Mouse (Mus musculus) neural tube, embryonic 11.5 days (tissue): ENCODE data around the gene Pwp2. TPM values are rescaled to one million over a fixed set of nuclear protein-coding genes. Genes with fewer than 3 reads are reported as not detected.
"Not testable (repeated sequence)": the region's sequence is repeated elsewhere in the genome, so short reads cannot be mapped to it uniquely, and the experiment has no call there.

Experiments
- ATAC-seq: fragments of 200-750 bp; cut with Nextera tagmentation; 2 replicates; pipeline ENCODE4 v1.8.0; 2017; ENCODE audit warnings: moderate number of reproducible peaks, mild to moderate bottlenecking, moderate TSS enrichment, moderate library complexity; ENCODE audit not compliant: insufficient read depth, low FRiP score, low TSS enrichment
- DNase-seq: peaks from one replicate; pipeline ENCODE4 v3.0.0-alpha.2; 2015; ENCODE audit warnings: low spot score
- H3K27ac ChIP-seq: fragments of 300-500 bp; sonication (generic); 2 replicates; pipeline ENCODE4 v1.5.1; 2014; ENCODE audit warnings: low read depth, mild to moderate bottlenecking, low read length
- H3K27me3 ChIP-seq: fragments of 300-500 bp; sonication (generic); 2 replicates; pipeline ENCODE4 v1.6.1; 2014; ENCODE audit warnings: mild to moderate bottlenecking, low read length, mixed read lengths; ENCODE audit not compliant: control insufficient read depth, insufficient read depth
- H3K36me3 ChIP-seq: fragments of 300-500 bp; sonication (generic); 2 replicates; pipeline ENCODE4 v1.6.1; 2014; ENCODE audit warnings: mild to moderate bottlenecking, low read length, moderate library complexity, mixed read lengths; ENCODE audit not compliant: control insufficient read depth, insufficient read depth
- H3K4me1 ChIP-seq: fragments of 300-500 bp; sonication (generic); 2 replicates; pipeline ENCODE4 v1.6.1; 2014; ENCODE audit warnings: low read length, mixed read lengths; ENCODE audit not compliant: control insufficient read depth, insufficient read depth
- H3K4me2 ChIP-seq: fragments of 300-500 bp; sonication (generic); 2 replicates; pipeline ENCODE4 v1.6.1; 2014; ENCODE audit warnings: low read depth, mild to moderate bottlenecking, moderate library complexity
- H3K4me3 ChIP-seq: fragments of 300-500 bp; sonication (generic); 2 replicates; pipeline ENCODE4 v1.5.1; 2014; ENCODE audit warnings: low read depth, low read length
- H3K9ac ChIP-seq: fragments of 300-500 bp; sonication (generic); 2 replicates; pipeline ENCODE4 v1.6.1; 2014; ENCODE audit warnings: mild to moderate bottlenecking, low read length
- H3K9me3 ChIP-seq: fragments of 300-500 bp; sonication (generic); 2 replicates; pipeline ENCODE4 v1.6.1; 2016; ENCODE audit warnings: low read length; ENCODE audit not compliant: control insufficient read depth
- WGBS: fragments of 180-500 bp; shearing (Covaris S2); extraction: QIAGEN DNeasy Blood & Tissue Kit; methylation state at CpG from one replicate; pipeline ENCODE4 v1.1.7; 2014; 5-methylcytosine and 5-hydroxymethylcytosine counted together
- polyA plus RNA-seq: library from polyadenylated mRNA; unstranded; fragments of >200 nt; fragmentation: Nextera tagmentation; extraction: Ambion mirVana; gene quantifications from 2 replicates; pipeline ENCODE4 v1.2.1, GENCODE M21; 2014

Gene Pwp2
- polyA plus RNA-seq, 1 experiment from 2014 or later = 24.6 TPM

GRCm38 (mm10) chr10:78129423-78129822 is 55.5 kb downstream of the Pwp2 start:
- Histone ChIP-seq H3K9ac (no peak overlapping the region), H3K4me2 (no peak overlapping the region), H3K9me3 (no peaks in the 10 kb centered on the region), H3K27ac (no peak overlapping the region), H3K4me3 (no peak overlapping the region), H3K36me3 (no peaks in the 10 kb centered on the region), H3K27me3 (no peaks in the 10 kb centered on the region), H3K4me1 (no peaks in the 10 kb centered on the region)
- no peak for ATAC-seq
- no peak for DNase-seq
- 60% methylated on average over 11 of the region's 11 CpGs for WGBS

DNA sequence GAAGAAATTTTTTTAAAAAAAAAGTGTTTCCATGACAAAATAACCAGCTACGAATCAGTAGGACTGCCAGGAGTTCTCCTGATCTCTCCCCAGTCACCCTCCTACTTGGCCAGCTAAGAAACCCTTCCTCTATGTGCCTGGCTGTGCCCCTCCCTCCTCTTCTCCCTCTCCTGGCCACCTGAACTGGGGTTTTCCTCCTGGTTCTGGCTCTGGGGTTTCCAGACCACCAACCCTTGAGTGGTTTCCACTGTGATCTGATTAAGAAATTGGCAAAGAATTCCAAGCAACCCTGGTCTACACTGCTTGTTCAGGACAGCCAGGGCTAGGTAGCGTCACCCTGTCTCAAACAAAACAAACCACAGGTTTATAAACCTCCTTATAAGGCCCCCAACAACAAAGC is 56.3 kb downstream of the Pwp2 start:
- Histone ChIP-seq H3K36me3 (no peaks in the 10 kb centered on the region), H3K27me3 (no peaks in the 10 kb centered on the region), H3K4me3 (no peak overlapping the region), H3K4me1 (no peaks in the 10 kb centered on the region), H3K4me2 (no peak overlapping the region), H3K27ac (no peak overlapping the region), H3K9ac (no peak overlapping the region), H3K9me3 (no peaks in the 10 kb centered on the region)
- DNase-seq (no peak), ATAC-seq (no peak)
- 92% methylated on average over 2 of the region's 2 CpGs for WGBS

DNA sequence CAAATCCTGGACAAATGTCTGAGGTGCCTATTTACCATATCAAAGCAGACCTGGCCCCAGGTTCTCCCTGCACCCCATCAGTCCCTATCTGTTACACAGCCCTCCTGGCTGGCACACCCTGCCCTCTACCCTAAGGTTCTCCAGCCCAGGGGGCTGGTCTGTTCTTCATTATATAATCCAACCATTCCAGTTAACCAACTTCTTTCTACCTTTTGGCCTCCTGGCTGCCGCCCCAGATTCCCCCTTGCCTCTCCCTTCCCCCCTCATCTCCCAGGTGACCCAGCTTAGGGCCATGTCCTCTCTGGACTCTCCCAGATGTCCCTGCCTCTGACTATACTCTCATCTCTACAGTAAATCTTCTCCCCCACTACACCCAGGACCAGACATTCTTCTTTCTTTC is 57.0 kb downstream of the Pwp2 start:
- H3K27ac ChIP-seq = no peak overlapping the region
- H3K4me3 ChIP-seq = no peak overlapping the region
- H3K9me3 ChIP-seq = no peaks in the 10 kb centered on the region
- ATAC-seq (no peak), DNase-seq (no peak)
- H3K4me2 ChIP-seq = no peak overlapping the region
- H3K36me3 ChIP-seq = no peaks in the 10 kb centered on the region
- H3K27me3 ChIP-seq = no peaks in the 10 kb centered on the region
- no peaks in the 10 kb centered on the region for H3K4me1 ChIP-seq
- H3K9ac ChIP-seq = no peak overlapping the region
- WGBS = 41% methylated on average over 1 of the region's 1 CpGs

DNA sequence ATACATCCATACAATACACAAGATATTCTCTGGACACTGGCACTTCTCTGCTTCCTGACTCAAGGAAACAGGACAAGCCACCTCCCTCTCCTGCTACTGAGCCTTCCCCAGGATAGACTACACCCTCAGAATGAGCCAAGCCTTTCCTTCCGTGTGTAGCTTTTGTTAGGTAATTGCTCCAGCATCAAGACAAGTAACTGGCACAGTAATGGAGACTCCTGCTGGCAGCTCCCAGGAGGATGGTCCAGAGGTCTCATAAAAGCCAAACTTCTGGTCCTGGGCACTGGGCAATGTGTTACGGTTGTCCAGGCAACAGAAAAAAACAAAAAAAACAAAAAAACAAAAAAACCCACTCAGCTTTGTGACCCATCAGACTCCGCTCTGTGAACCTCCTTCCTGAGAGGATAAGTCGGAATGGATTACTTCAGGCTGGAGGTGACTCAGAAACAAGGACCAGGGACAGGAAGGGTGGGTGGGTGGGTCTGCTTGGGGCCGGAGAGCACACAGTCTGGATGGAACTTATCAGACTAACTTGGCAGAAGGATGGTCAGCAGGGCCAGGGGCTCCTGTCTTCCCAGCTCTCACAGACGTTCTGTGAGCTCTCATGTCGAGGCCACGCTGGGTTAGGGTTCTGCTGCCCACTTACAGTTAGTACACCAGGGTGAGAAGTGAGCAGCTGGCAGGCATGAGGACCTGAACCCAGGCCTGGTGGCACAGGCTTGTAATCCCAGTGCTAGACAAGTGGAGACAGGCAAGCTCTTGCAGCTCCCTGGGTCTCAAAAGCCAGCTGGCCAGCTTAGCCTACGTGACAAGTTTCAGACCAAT is 57.7 kb downstream of the Pwp2 start:
- Histone ChIP-seq H3K27ac (no peak overlapping the region), H3K9me3 (no peaks in the 10 kb centered on the region), H3K9ac (no peak overlapping the region), H3K4me1 (no peaks in the 10 kb centered on the region), H3K4me2 (no peak overlapping the region), H3K27me3 (no peaks in the 10 kb centered on the region), H3K36me3 (no peaks in the 10 kb centered on the region), H3K4me3 (no peak overlapping the region)
- 73% methylated on average over 9 of the region's 9 CpGs for WGBS
- no peak for DNase-seq
- ATAC-seq = no peak

- Histone ChIP-seq H3K4me3 (no peak overlapping the region), H3K9me3 (no peaks in the 10 kb centered on the region), H3K4me2 (no peak overlapping the region), H3K27me3 (no peaks in the 10 kb centered on the region), H3K36me3 (no peaks in the 10 kb centered on the region), H3K27ac (no peak overlapping the region), H3K9ac (no peak overlapping the region), H3K4me1 (no peaks in the 10 kb centered on the region)
- no peak for ATAC-seq
- no peak for DNase-seq
- 96% methylated on average over 5 of the region's 5 CpGs for WGBS
Measured at GRCm38 (mm10) chr10:78126311-78126710, 58.6 kb downstream of the Pwp2 start.

GRCm38 (mm10) chr10:78125061-78125460 is 59.9 kb downstream of the Pwp2 start:
- not testable (repeated sequence) for H3K27ac ChIP-seq, DNase-seq, H3K9me3 ChIP-seq, H3K4me1 ChIP-seq, H3K4me3 ChIP-seq, ATAC-seq, H3K9ac ChIP-seq, H3K4me2 ChIP-seq, H3K36me3 ChIP-seq, H3K27me3 ChIP-seq
- WGBS = 79% methylated on average over 8 of the region's 8 CpGs

DNA sequence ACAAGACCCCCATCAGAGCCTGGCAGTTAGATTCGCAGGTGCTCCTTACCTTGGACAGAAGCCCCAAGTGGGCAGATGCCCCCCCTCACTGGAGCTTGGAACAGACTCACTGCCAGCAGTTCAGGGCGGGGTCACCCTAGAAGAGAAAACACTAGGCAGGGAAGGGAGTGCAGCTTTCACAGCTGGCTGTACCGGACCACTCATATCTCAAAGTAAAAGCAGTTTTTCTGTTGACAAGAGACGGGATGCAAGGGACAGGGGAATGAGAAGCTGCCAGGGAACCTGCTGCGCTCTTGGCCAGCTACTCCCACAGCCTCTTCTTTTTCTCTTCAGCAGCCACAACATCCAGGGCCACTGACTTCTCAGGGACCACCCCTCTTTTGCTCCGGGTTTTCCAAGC is 60.8 kb downstream of the Pwp2 start:
- not testable (repeated sequence) for H3K4me3 ChIP-seq, DNase-seq, H3K4me1 ChIP-seq, ATAC-seq, H3K4me2 ChIP-seq, H3K27me3 ChIP-seq, H3K9me3 ChIP-seq, H3K27ac ChIP-seq, H3K9ac ChIP-seq, H3K36me3 ChIP-seq
- WGBS = 73% methylated on average over 6 of the region's 6 CpGs

Other genes with a start within 250 kb of the Pwp2 start
- gene Trpm2, start 214.6 kb downstream of the Pwp2 start, polyA plus RNA-seq = 0.58 and 1.4 TPM in 2 replicates
- gene 1810043G02Rik, start 206.6 kb downstream of the Pwp2 start, polyA plus RNA-seq = 35.9 and 42.5 TPM in 2 replicates
- gene Pfkl, start 175.1 kb downstream of the Pwp2 start, polyA plus RNA-seq = 125 and 127 TPM in 2 replicates
- gene Dnmt3l, start 143.2 kb downstream of the Pwp2 start, polyA plus RNA-seq = not detected in 2 replicates
- gene Aire, start 141.5 kb downstream of the Pwp2 start, polyA plus RNA-seq = not detected in 2 replicates
- gene Icosl, start 115.8 kb downstream of the Pwp2 start, polyA plus RNA-seq = 1.4 TPM in 2 replicates
- 15.8 and 17.8 TPM in 2 replicates for gene D10Jhu81e, start 15.4 kb downstream of the Pwp2 start, polyA plus RNA-seq
- gene Trappc10, start 59.5 kb upstream of the Pwp2 start, polyA plus RNA-seq = 16.1 and 18.6 TPM in 2 replicates
- gene Agpat3, start 167.3 kb upstream of the Pwp2 start, polyA plus RNA-seq = 49.3 and 49.7 TPM in 2 replicates
- 257 and 278 TPM in 2 replicates for gene Rrp1, start 227.9 kb upstream of the Pwp2 start, polyA plus RNA-seq
- 111 and 120 TPM in 2 replicates for gene Cstb, start 240.5 kb upstream of the Pwp2 start, polyA plus RNA-seq